Mouse (Mus musculus) limb, embryonic 10.5 days (tissue): Measurements from ENCODE around the gene Inhbb. TPM values are rescaled to one million over a fixed set of nuclear protein-coding genes. Genes with fewer than 3 reads are reported as not detected.

ENCODE experiments used
- DNase-seq: peaks from one replicate; pipeline ENCODE4 v3.0.0-alpha.2; 2017; ENCODE audit warnings: low spot score
- H3K27ac ChIP-seq: fragments of 300-500 bp; sonication (generic); 2 replicates; pipeline ENCODE4 v1.5.1; 2016; ENCODE audit warnings: mild to moderate bottlenecking
- H3K27me3 ChIP-seq: fragments of 300-500 bp; sonication (generic); 2 replicates; pipeline ENCODE4 v1.6.1; 2016; ENCODE audit warnings: low read depth, mild to moderate bottlenecking; ENCODE audit not compliant: poor library complexity, severe bottlenecking
- H3K36me3 ChIP-seq: fragments of 300-500 bp; sonication (generic); 2 replicates; pipeline ENCODE4 v1.6.1; 2016; ENCODE audit warnings: mild to moderate bottlenecking, moderate library complexity
- H3K4me1 ChIP-seq: fragments of 300-500 bp; sonication (generic); 2 replicates; pipeline ENCODE4 v1.6.1; 2016
- H3K4me3 ChIP-seq: fragments of 300-500 bp; sonication (generic); 2 replicates; pipeline ENCODE4 v1.5.1; 2016; ENCODE audit warnings: mild to moderate bottlenecking, moderate library complexity
- H3K9me3 ChIP-seq: fragments of 300-500 bp; sonication (generic); replicated peaks from 2 replicates; pipeline ENCODE4 v1.6.1; 2016; ENCODE audit warnings: mild to moderate bottlenecking
- WGBS: fragments of 180-500 bp; shearing (Covaris S2); methylation state at CpG from one replicate; pipeline ENCODE4 v1.1.7; 2016; 5-methylcytosine and 5-hydroxymethylcytosine counted together
- polyA plus RNA-seq: library from polyadenylated mRNA; unstranded; fragments of >200 nt; fragmentation: Nextera tagmentation; extraction: Ambion mirVana; gene quantifications from 2 replicates; pipeline ENCODE4 v1.2.1, GENCODE M21; 2016

The Inhbb gene
- polyA plus RNA-seq, 1 experiment from 2014 or later, result 0.09 TPM

GRCm38 (mm10) chr1:119416177-119416576 is 5.9 kb downstream of the Inhbb start:
- no peaks in the 10 kb centered on the region for H3K36me3 ChIP-seq
- DNase-seq, result no peak
- H3K9me3 ChIP-seq, result no peaks in the 10 kb centered on the region
- no peak overlapping the region for H3K27ac ChIP-seq
- H3K4me3 ChIP-seq, result no peak overlapping the region
- 83% methylated on average over 7 of the region's 7 CpGs for WGBS
- H3K4me1 ChIP-seq, result peaks cover 42% of the 10 kb centered on the region
- peaks cover 74% of the 10 kb centered on the region for H3K27me3 ChIP-seq

- H3K9me3 ChIP-seq, result no peaks in the 10 kb centered on the region
- H3K4me1 ChIP-seq, result peaks cover 32% of the 10 kb centered on the region
- no peak overlapping the region for H3K4me3 ChIP-seq
- no peak overlapping the region for H3K27ac ChIP-seq
- 88% methylated on average over 8 of the region's 8 CpGs for WGBS
- peaks cover 63% of the 10 kb centered on the region for H3K27me3 ChIP-seq
- DNase-seq, result no peak
- no peaks in the 10 kb centered on the region for H3K36me3 ChIP-seq
These were observed 6.9 kb downstream of the Inhbb start for GRCm38 (mm10) chr1:119415151-119415550.

GRCm38 (mm10) chr1:119410661-119411060 is 11.4 kb downstream of the Inhbb start:
- H3K9me3 ChIP-seq, result no peaks in the 10 kb centered on the region
- DNase-seq, result no peak
- H3K27ac ChIP-seq, result no peak overlapping the region
- H3K27me3 ChIP-seq, result peaks cover 20% of the 10 kb centered on the region; the same call in 1 of the 2 replicates
- 83% methylated on average over 5 of the region's 5 CpGs for WGBS
- 0 out of 2 replicates have a peak, but pooled peaks cover 4% of the 10 kb centered on the region for H3K4me1 ChIP-seq
- H3K36me3 ChIP-seq, result no peaks in the 10 kb centered on the region
- H3K4me3 ChIP-seq, result no peak overlapping the region

GRCm38 (mm10) chr1:119409599-119410168 is 12.4 kb downstream of the Inhbb start:
- WGBS, result 75% methylated on average over 5 of the region's 5 CpGs
- Histone ChIP-seq H3K27me3 (peaks cover 19% of the 10 kb centered on the region; the same call in 1 of the 2 replicates), H3K4me1 (0 out of 2 replicates have a peak, but pooled peaks cover 4% of the 10 kb centered on the region), H3K27ac (no peak overlapping the region), H3K36me3 (no peaks in the 10 kb centered on the region), H3K4me3 (no peak overlapping the region), H3K9me3 (no peaks in the 10 kb centered on the region)
- DNase-seq, result no peak

GRCm38 (mm10) chr1:119409106-119409505 is 12.9 kb downstream of the Inhbb start:
- no peaks in the 10 kb centered on the region for H3K9me3 ChIP-seq
- no peak overlapping the region for H3K4me3 ChIP-seq
- DNase-seq, result no peak
- 0 out of 2 replicates have a peak, but pooled peaks cover 4% of the 10 kb centered on the region for H3K4me1 ChIP-seq
- 75% methylated on average over 7 of the region's 7 CpGs for WGBS
- H3K27ac ChIP-seq, result no peak overlapping the region
- H3K27me3 ChIP-seq, result peaks cover 13% of the 10 kb centered on the region; the same call in 1 of the 2 replicates
- no peaks in the 10 kb centered on the region for H3K36me3 ChIP-seq

GRCm38 (mm10) chr1:119407691-119408315 is 14.2 kb downstream of the Inhbb start:
- Histone ChIP-seq H3K9me3 (no peaks in the 10 kb centered on the region), H3K4me3 (no peak overlapping the region), H3K27me3 (0 out of 2 replicates have a peak, but pooled peaks cover 3% of the 10 kb centered on the region), H3K4me1 (0 out of 2 replicates have a peak, but pooled peaks cover 4% of the 10 kb centered on the region), H3K36me3 (no peaks in the 10 kb centered on the region), H3K27ac (no peak overlapping the region)
- 54% methylated on average over 6 of the region's 6 CpGs for whole genome bisulfite sequencing
- DNase-seq, result no peak

GRCm38 (mm10) chr1:119404798-119405197 is 17.2 kb downstream of the Inhbb start:
- Histone ChIP-seq H3K4me3 (no peak overlapping the region), H3K36me3 (no peaks in the 10 kb centered on the region), H3K27me3 (no peaks in the 10 kb centered on the region), H3K9me3 (no peaks in the 10 kb centered on the region), H3K27ac (no peak overlapping the region), H3K4me1 (0 out of 2 replicates have a peak, but pooled peaks cover 3% of the 10 kb centered on the region)
- no peak for DNase-seq
- WGBS, result 61% methylated on average over 3 of the region's 3 CpGs

- H3K27ac ChIP-seq, result no peak overlapping the region
- H3K9me3 ChIP-seq, result no peaks in the 10 kb centered on the region
- 87% methylated on average over 4 of the region's 4 CpGs for WGBS
- DNase-seq, result no peak
- H3K36me3 ChIP-seq, result no peaks in the 10 kb centered on the region
- H3K4me1 ChIP-seq, result no peaks in the 10 kb centered on the region
- H3K27me3 ChIP-seq, result no peaks in the 10 kb centered on the region
- H3K4me3 ChIP-seq, result no peak overlapping the region
These were observed 17.7 kb downstream of the Inhbb start for GRCm38 (mm10) chr1:119404341-119404740.

GRCm38 (mm10) chr1:119401249-119401648 is 20.8 kb downstream of the Inhbb start:
- H3K27ac ChIP-seq, result no peak overlapping the region
- no peak overlapping the region for H3K4me3 ChIP-seq
- H3K4me1 ChIP-seq, result no peaks in the 10 kb centered on the region
- DNase-seq, result no peak
- no peaks in the 10 kb centered on the region for H3K9me3 ChIP-seq
- no peaks in the 10 kb centered on the region for H3K27me3 ChIP-seq
- no peaks in the 10 kb centered on the region for H3K36me3 ChIP-seq
- 74% methylated on average over 4 of the region's 4 CpGs for WGBS

- no peak for DNase-seq
- H3K27me3 ChIP-seq, result no peaks in the 10 kb centered on the region
- no peaks in the 10 kb centered on the region for H3K9me3 ChIP-seq
- no peak overlapping the region for H3K4me3 ChIP-seq
- H3K4me1 ChIP-seq, result no peaks in the 10 kb centered on the region
- H3K27ac ChIP-seq, result no peak overlapping the region
- no peaks in the 10 kb centered on the region for H3K36me3 ChIP-seq
- 87% methylated on average over 2 of the region's 2 CpGs for WGBS
These were observed 23.4 kb downstream of the Inhbb start for GRCm38 (mm10) chr1:119398640-119399039.

GRCm38 (mm10) chr1:119397839-119398238 is 24.2 kb downstream of the Inhbb start:
- Histone ChIP-seq H3K9me3 (no peaks in the 10 kb centered on the region), H3K27me3 (no peaks in the 10 kb centered on the region), H3K4me1 (no peaks in the 10 kb centered on the region), H3K27ac (no peak overlapping the region), H3K4me3 (no peak overlapping the region), H3K36me3 (no peaks in the 10 kb centered on the region)
- 85% methylated on average over 7 of the region's 7 CpGs for WGBS
- DNase-seq, result no peak

GRCm38 (mm10) chr1:119391311-119391710 is 30.7 kb downstream of the Inhbb start:
- Histone ChIP-seq H3K4me1 (peaks cover 7% of the 10 kb centered on the region), H3K27ac (no peak overlapping the region), H3K27me3 (peaks cover 23% of the 10 kb centered on the region), H3K36me3 (no peaks in the 10 kb centered on the region), H3K9me3 (no peaks in the 10 kb centered on the region), H3K4me3 (no peak overlapping the region)
- DNase-seq, result no peak
- 78% methylated on average over 3 of the region's 3 CpGs for WGBS

- Histone ChIP-seq H3K4me3 (no peak overlapping the region), H3K27me3 (peaks cover 23% of the 10 kb centered on the region), H3K36me3 (no peaks in the 10 kb centered on the region), H3K27ac (no peak overlapping the region), H3K9me3 (no peaks in the 10 kb centered on the region), H3K4me1 (peaks cover 7% of the 10 kb centered on the region)
- WGBS, result 66% methylated on average over 4 of the region's 4 CpGs
- DNase-seq, result no peak
These were observed 31.4 kb downstream of the Inhbb start for GRCm38 (mm10) chr1:119390676-119391075.
